Mouse (Mus musculus) lung, embryonic 14.5 days (tissue): Measurements from ENCODE around the gene Pax8. TPM values are rescaled to one million over a fixed set of nuclear protein-coding genes. Genes with fewer than 3 reads are reported as not detected.

Source experiments
- ATAC-seq: fragments of 200-750 bp; cut with Nextera tagmentation; 2 replicates; pipeline ENCODE4 v1.8.0; 2017; ENCODE audit warnings: mild to moderate bottlenecking, moderate TSS enrichment, moderate library complexity; ENCODE audit not compliant: insufficient read depth
- DNase-seq: peaks from one replicate; pipeline ENCODE4 v3.0.0-alpha.2; 2015
- H3K27ac ChIP-seq: fragments of 300-500 bp; sonication (generic); 2 replicates; pipeline ENCODE4 v1.5.1; 2014; ENCODE audit warnings: low read depth, mild to moderate bottlenecking, moderate library complexity
- H3K27me3 ChIP-seq: fragments of 300-500 bp; sonication (generic); 2 replicates; pipeline ENCODE4 v1.6.1; 2014; ENCODE audit warnings: low read length, control low read depth; ENCODE audit not compliant: insufficient read depth
- H3K36me3 ChIP-seq: fragments of 300-500 bp; sonication (generic); 2 replicates; pipeline ENCODE4 v1.6.1; 2014; ENCODE audit warnings: control low read depth; ENCODE audit not compliant: insufficient read depth
- H3K4me1 ChIP-seq: fragments of 300-500 bp; sonication (generic); 2 replicates; pipeline ENCODE4 v1.6.1; 2014; ENCODE audit warnings: antibody characterized with exemption, control low read depth; ENCODE audit not compliant: insufficient read depth
- H3K4me2 ChIP-seq: fragments of 300-500 bp; sonication (generic); 2 replicates; pipeline ENCODE4 v1.6.1; 2014; ENCODE audit warnings: mild to moderate bottlenecking
- H3K4me3 ChIP-seq: fragments of 300-500 bp; sonication (generic); 2 replicates; pipeline ENCODE4 v1.5.1; 2014; ENCODE audit warnings: low read depth, low read length
- H3K9ac ChIP-seq: fragments of 300-500 bp; sonication (generic); 2 replicates; pipeline ENCODE4 v1.6.1; 2014
- H3K9me3 ChIP-seq: fragments of 300-500 bp; sonication (generic); 2 replicates; pipeline ENCODE4 v1.6.1; 2016; ENCODE audit warnings: low read depth, low read length, control low read depth
- CTCF ChIP-seq: IDR thresholded peaks from 2 replicates; pipeline ENCODE4 v1.5.1; 2016; ENCODE audit warnings: antibody characterized with exemption, low read depth
- WGBS: fragments of 180-500 bp; shearing (Covaris S2); extraction: QIAGEN DNeasy Blood & Tissue Kit; methylation state at CpG from one replicate; pipeline ENCODE4 v1.1.7; 2014; 5-methylcytosine and 5-hydroxymethylcytosine counted together
- polyA plus RNA-seq: library from polyadenylated mRNA; unstranded; fragments of >200 nt; fragmentation: Nextera tagmentation; extraction: Ambion mirVana; gene quantifications from 2 replicates; pipeline ENCODE4 v1.2.1, GENCODE M21; 2014

Pax8 gene
- polyA plus RNA-seq, 1 experiment from 2014 or later: not detected

DNA sequence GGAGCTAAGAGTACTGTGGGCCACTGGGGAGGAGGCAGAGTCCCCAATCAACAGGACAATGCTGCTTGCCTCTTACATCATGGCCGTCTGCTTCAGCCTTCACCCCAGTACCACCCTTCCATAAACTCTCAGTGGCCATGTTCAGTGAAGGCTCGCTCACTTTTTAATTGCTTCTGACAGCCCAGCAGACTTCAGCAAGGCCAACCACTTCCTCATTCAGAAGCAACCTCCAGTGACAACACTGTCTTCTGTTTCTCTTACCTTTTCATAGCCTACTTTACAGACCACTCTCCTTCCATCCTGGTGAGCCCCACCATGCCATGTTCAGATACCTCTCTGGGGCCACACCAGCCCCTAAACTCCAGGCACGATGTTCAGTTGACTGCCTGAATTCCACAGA is 91.8 kb downstream of the Pax8 start:
- H3K9ac ChIP-seq: no peak overlapping the region
- no peaks in the 10 kb centered on the region for H3K9me3 ChIP-seq
- 74% methylated on average over 3 of the region's 3 CpGs for WGBS
- no peaks in the 10 kb centered on the region for H3K4me1 ChIP-seq
- no peak overlapping the region for H3K27ac ChIP-seq
- H3K36me3 ChIP-seq: no peaks in the 10 kb centered on the region
- H3K4me3 ChIP-seq: no peak overlapping the region
- H3K4me2 ChIP-seq: no peak overlapping the region
- H3K27me3 ChIP-seq: no peaks in the 10 kb centered on the region
- ATAC-seq (no peak), DNase-seq (no peak)
- TF ChIP-seq CTCF: no peak

DNA sequence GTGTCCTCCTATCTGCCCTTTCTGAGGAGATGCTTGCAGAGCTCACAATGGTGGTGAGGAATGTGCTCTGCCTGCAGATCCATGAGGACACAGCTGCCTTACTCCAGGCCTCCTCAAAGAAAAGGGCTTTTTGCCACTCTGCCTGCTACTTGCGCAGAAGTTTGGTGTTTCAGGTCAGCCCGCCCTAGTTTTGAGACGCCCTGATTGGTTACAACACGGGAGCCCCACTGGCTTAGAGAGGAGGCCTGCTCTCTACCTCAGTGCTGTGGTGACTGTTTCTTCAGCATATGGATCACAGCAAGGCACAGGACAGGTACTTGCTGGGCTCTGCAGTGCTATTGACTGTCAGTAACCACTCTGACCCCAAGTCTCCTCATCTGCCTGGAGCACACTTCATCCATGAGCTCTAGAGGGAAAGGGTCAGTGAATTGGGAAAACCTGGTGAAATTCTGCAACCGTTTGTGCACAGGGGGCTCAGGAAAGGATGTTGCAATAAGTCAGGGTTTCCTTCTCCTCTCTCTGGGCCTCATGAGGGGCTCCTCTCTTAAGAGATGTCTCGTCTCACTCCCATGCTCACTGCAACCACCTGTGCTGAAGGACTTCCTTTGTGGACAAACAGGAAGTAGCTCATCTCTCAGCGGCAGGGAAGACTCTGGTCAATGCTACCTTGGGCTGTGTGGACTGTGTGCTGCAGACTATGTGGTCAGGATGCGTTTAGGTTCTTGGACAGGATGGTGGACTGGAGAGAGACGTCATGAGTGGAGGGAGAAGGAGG is 92.8 kb downstream of the Pax8 start:
- no peak for DNase-seq
- TF ChIP-seq CTCF: no peak
- H3K9ac ChIP-seq: no peak overlapping the region
- no peaks in the 10 kb centered on the region for H3K9me3 ChIP-seq
- WGBS: 61% methylated on average over 9 of the region's 9 CpGs
- H3K4me2 ChIP-seq: no peak overlapping the region
- H3K36me3 ChIP-seq: no peaks in the 10 kb centered on the region
- no peak for ATAC-seq
- no peak overlapping the region for H3K4me3 ChIP-seq
- no peak overlapping the region for H3K27ac ChIP-seq
- no peaks in the 10 kb centered on the region for H3K4me1 ChIP-seq
- H3K27me3 ChIP-seq: no peaks in the 10 kb centered on the region

DNA sequence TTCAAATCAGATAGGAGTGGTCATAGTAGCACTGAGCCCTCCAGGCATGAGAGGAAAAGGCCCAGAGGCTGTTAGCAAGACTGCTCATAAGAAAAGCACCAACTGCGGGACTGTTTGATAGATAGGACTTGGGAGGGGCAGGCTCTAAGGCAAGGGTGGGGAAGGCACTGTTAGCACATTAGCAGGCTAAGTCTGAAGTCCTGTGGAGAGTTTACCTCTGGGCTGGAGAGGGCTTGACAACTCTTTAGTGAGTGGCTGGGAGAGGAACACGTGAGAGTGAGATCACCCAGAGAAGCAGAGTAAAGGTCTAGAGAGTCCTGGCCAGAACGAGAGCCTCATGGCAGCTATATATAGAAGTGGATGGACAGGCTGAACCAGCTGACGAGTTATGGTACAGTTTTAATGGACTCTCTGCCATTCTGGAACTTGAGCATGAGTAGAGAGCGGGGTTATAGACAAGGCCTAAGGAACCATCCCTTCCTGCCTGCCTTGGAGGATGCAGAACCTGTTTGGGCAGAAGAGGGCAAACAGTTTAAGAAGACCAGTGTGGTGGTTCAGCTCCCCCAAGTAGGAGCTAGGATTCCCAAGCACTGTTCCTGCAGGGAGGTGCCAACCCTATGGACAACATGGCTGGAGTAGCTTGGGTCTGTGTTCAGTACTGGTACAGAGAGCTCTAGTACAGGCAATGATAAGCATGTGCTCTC is 96.5 kb downstream of the Pax8 start:
- no peak overlapping the region for H3K4me3 ChIP-seq
- WGBS: 60% methylated on average over 5 of the region's 5 CpGs
- DNase-seq (no peak), ATAC-seq (peak; percentile 49; the same call in 1 of the 2 replicates)
- no peak for TF ChIP-seq CTCF
- H3K4me2 ChIP-seq: no peak overlapping the region
- H3K4me1 ChIP-seq: no peaks in the 10 kb centered on the region
- no peaks in the 10 kb centered on the region for H3K36me3 ChIP-seq
- no peak overlapping the region for H3K9ac ChIP-seq
- no peak overlapping the region for H3K27ac ChIP-seq
- no peaks in the 10 kb centered on the region for H3K27me3 ChIP-seq
- H3K9me3 ChIP-seq: no peaks in the 10 kb centered on the region

Other genes starting within 250 kb of the Pax8 start
- not detected in 2 replicates for gene Il1f5, start 198.6 kb downstream of the Pax8 start, polyA plus RNA-seq
- not detected in 2 replicates for gene Il1f10, start 184.4 kb downstream of the Pax8 start, polyA plus RNA-seq
- 0.09 and 0.35 TPM in 2 replicates for gene Il1rn, start 138.7 kb downstream of the Pax8 start, polyA plus RNA-seq
- gene Psd4, start 108.0 kb downstream of the Pax8 start, polyA plus RNA-seq: 0.79 and 1.8 TPM in 2 replicates